Mouse (Mus musculus): ENCODE measurements at regions not wholly inside any gene's neighbourhood (a gene's known extent, or its start where the extent isn't known, plus 50 kb on each side); places are given as distances from the start of the nearest gene placed in this dataset.

DNA sequence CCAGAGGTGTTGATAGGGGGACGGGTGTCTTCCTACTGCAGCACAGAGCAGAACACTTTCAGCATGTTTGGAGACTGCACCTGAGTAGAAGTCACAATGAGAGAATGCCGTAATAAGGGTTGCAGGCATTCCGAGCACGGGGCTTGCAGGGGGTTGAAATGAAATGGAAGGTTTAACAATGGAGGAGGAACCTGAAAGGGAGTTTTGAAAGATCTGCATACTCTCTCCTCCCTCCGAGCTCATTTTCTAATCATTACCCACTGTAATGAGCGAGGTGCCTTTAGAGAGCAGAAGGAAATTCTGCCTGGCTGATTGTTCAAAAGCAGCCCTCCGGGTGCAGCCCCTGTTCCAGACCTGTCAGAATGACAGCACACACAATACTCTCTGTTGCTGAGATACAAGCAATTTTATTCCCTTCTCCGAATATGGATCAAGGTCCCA, 430.8 kb downstream of the Nsun3 start:
- TF ChIP-seq POLR2A (IDR thresholded peaks at IDR 0.05; ENCODE audit: borderline replicate concordance, extremely low read depth, low read depth, low read length), result no peak
- no peak for TF ChIP-seq CTCF (IDR thresholded peaks at IDR 0.05; ENCODE audit: insufficient read depth, low read length)
